Mouse (Mus musculus): ENCODE data around the gene Eef2. TPM values are rescaled to one million over a fixed set of nuclear protein-coding genes. Genes with fewer than 3 reads are reported as not detected.

Gene Eef2
- 984 TPM for polyA plus RNA-seq (2017; shearing (Covaris generic))

DNA sequence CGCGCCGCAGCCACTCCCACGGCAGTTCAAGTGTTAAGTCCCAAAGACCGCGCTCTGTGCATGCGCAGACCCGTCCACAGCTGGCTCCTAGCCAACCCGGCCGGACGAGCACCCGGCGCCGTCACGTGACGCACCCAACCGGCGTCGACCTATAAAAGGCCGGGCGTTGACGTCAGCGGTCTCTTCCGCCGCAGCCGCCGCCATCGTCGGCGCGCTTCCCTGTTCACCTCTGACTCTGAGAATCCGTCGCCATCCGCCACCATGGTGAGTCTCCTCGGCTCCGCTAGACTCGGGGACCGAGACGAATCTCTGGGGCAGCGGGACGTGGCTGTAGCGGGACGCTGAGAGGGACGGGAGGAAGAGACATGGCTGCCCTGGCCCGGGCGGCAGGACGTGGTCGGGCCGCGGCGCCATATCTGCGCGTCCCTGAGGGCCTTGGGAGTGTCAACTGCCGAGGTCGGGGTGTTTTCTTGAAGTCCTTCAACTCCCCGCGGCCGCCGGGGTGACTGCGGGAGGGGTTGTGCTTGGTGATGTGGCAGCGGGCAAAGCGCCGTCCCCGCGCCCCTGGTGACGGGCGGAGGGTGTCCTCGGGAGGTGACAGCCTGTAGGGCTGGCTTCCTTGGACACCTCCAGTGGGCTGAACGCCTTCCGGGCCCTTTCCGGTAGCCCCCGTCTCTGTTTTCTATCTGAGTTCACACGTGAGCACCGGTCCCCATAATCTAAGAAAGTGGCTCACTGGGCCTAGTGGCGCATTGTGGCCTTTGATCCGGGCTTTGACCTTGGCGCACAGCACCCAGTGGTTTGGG, at the start of gene Eef2:
TSS of gene Eef2 (plus strand) at position 166 of the 806 bp plus-strand sequence.

DNA sequence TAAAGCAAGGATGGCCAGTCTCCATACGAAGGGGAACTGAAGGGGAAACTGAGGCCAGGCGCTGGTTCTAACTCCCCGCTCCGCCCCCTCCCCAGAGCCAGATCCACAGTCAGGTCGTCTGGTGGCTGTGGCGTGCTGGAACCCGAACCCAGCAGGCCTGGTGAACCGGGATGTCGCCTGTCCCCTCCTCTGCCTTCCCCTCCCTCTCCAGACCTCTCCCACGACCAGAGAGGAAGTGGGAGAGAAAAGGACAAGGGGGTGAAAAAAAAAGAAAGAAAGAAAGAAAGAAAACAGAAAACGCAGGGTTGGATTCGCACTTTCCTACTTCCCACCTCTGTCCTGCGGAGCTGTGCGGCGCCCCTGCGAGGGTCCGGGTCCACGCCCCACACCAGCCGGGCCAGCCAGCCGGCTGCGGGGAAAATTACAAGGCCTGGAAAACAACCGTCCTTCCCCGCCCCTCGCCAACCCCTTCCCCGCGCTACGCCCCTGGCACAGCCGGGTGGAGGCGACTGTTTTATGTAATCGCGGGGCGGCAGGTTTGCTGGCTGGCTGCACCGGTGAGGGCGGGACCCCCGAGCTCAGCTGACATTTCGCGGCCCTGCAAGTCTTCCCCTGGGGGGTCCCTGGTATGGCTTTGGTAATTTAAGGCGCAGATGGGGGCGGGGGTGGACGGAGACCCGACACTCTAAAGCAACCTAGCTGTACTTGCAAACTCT, 41.3 kb upstream of the Eef2 start, which contains the start of gene Zbtb7a:
TSS of gene Zbtb7a (plus strand) at position 255 of the 716 bp plus-strand sequence.

DNA sequence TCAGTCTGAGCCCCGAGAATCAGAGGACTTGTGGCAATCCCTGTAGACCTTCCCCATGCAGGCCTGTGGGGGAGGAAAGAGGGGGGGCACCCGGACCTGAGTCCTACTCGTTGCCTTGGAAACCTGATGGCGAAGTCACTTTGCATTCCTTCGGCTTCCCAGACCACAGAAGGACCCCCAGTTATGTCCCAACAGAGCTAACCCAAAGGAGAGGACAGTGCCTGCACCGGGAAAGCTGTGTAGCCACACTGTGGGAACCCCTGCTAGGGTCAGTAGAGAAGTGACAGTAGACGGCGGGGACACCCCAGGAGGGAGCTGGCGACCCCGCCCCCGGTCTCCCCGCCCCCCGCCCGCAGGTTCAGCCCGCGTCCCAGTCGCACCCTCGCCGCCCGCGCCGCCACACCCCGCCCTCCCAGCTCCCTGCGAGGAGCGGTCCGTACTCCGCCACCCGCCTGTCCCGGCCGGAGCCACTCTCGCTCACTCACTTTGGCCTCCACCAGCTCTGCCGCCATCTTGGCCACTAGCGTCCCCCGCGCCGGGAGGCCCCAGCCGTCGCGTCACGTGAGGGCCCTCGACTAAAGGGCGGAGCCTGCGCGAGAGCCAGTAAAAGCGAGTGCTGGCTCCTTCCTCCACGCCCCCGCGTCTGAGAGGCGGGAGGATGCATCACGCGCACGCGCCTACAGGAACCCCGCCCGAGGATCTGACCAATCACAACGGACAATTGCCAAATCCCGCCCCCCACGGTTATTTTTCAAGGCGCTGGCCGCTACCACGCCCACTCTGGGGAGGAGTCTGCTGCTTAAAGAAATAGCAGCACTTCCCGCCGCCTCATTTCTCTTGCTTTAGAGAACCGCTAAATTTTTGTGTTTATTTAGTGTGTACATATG, 9.0 kb upstream of the Eef2 start, which contains the start of gene Pias4:
TSS of gene Pias4 (minus strand) at position 724 of the 887 bp plus-strand sequence.

DNA sequence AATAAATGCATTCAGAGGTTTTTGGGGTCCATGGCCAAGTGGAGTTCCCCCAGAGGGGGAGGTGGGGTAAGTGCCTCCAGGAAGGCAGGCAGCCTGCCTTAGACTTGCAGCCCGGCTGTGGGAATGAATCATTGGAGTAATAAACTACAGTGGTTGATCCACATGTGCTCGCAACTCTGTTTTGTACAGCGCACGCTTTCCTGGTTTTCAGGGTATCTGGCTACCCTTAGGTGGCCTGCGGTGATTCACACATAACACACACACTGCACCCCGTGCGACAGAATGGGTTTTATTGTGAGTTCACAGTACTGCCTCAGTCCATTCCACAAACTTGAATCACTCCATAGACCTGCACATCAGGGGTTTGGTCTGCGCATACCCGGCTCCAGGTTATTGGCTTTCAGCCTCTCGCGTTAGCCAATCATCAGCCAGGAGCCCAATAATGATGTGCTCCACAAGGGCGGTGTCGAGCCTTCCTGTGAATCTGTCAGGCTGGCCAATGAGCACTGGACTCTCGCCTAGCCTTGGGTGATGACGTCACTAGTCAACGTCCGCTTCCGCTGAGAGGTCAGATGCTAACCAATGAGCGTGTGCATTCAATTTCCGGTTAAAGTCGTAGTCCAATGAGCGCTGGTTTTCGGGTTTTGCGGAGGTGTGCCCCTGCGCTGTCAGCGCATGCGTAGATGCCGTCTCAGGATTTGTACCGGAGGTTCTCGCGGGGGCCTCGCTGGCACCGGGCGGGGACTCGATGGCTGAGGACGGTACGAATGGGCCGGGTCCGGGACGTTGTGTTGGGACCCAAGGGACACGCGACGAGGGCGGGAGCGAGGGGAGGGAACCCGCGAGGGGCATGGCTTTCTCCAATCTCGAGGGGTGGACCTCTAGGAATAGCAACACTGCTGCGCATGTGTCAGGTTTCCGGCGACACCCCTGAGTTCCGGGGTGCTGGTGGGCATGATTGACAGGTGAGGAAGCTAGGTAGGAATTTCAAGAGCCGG, 6.2 kb downstream of the Eef2 start, which contains the start of gene Dapk3:
TSS of gene Dapk3 (plus strand) at position 670 of the 998 bp plus-strand sequence.

DNA sequence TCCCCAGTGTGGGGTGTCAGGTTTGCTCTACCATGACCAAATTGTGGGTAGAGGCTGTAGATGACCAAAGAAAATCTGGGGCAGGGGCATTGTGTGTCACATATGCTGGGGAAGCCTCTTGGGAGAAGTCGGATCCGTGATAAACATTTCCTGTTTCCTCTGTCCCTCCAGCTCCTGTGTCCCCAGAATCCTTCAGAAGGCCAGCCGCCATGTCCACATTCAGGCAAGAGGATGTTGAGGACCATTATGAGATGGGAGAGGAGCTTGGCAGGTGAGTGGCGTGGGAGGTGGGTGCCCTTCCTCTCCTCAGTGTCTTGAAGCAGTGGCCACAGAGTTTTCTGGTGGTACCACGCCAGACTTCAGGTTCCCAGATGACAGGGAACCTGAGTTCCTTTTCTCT, 7.4 kb downstream of the Eef2 start, which contains the start of gene 4930442H23Rik:
TSS of gene 4930442H23Rik (minus strand) at position 45 of the 400 bp plus-strand sequence.

DNA sequence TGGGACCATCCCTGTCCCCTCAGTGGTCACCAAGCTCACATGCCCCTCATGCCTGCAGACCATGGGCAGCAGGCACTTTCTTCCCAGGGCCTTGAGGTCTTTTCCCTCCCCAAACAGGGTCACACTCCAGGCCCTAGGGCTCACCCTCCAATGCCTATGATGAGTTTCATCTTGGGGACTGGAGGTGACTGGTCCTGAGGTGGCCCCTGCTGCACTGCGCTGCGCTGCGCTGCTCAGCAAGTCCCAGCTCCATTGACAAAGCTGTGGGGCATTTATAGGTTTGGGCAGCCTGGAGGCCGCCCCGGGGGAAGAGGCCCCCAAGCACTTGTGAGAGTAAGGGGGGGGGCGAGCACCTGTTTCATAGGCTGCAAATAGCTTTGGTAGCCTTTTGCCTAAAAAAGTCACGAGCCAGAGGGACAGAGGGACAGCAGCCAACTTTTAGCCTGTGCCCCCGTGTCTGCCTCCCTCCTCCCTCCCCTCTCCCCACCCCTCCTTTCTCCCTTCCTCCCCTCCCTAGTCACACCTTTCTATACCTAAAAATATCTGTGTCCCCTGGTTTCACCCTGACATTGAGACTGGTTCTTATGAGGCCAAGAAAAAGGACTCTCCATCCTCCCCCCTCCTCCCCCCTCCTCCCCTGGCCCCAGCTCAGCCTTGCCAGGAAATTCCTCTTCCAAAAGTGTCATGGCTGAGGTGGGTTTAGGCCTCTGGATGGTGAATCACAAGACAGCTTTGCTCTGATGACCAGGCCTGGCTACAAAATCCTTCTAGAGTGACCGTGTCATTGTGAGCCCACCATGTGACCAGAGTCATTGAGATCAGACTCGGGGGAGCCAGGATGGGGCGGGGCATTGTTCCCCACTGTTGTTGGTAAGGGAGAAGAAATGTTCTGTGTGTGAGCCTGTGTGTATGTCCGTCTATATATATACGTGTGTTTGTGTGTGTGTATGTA, 25.7 kb downstream of the Eef2 start, which contains the start of gene Nmrk2:
TSS of gene Nmrk2 (minus strand) at position 245 of the 952 bp plus-strand sequence.

DNA sequence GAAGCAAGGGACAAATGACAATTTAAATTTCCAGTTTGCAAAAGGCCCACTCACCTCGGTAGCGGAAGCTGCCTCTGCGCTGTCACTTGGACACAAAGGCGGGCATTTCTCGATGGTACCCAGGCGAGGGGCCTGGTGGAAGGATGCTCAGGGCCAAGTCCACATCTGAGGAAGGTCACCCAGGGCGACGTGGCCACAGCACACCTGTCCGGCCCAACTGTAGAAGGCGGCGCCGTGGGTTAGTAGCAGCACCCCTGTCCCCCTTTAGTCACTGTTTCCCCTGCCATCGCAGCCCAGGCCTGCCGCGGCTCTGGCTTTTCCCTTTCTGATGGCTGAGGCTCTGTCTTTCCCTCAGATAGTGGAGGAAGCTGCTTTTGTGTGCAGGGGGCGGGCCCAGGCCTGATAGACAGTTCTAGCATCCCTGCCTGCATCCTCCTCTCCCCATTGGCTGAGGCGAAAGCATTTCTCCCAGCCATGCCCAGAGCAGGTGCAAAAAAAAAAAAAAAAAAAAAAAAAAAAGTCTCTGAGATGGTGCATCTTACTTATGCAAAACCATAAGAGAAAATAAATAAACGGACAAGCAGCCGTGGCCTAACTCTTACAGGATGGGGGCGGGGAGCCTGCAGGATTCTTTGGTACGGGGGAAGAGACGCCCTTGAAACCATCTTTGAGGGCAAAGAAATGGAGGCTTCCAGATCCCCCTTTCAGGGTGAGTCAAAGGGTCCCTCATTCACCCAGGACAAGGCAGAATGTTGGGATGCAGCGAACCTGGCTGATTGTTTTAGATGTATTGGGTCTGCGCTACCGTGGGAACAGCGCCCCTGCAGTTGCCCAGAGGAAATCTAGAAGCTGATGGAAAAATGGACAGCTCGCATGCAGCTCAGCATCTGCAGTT, 54.3 kb downstream of the Eef2 start, which contains the start of gene Atcay:
TSS of gene Atcay (minus strand) at position 396 of the 895 bp plus-strand sequence.

Other genes with a start within 250 kb of the Eef2 start
- gene Gadd45b, start 246.6 kb upstream of the Eef2 start, polyA plus RNA-seq (2017; shearing (Covaris generic)), result 80.1 TPM
- gene Gng7, start 161.7 kb upstream of the Eef2 start, polyA plus RNA-seq (2017; shearing (Covaris generic)), result 0.14 TPM
- not detected for gene Diras1, start 151.0 kb upstream of the Eef2 start, polyA plus RNA-seq (2017; shearing (Covaris generic))
- 11.8 TPM for gene Slc39a3, start 139.2 kb upstream of the Eef2 start, polyA plus RNA-seq (2017; shearing (Covaris generic))
- 113 TPM for gene Sgta, start 116.5 kb upstream of the Eef2 start, polyA plus RNA-seq (2017; shearing (Covaris generic))
- gene Thop1, start 106.6 kb upstream of the Eef2 start, polyA plus RNA-seq (2017; shearing (Covaris generic)), result 8.0 TPM
- gene Creb3l3, start 77.8 kb upstream of the Eef2 start, polyA plus RNA-seq (2017; shearing (Covaris generic)), result 0.25 TPM
- gene Map2k2, start 70.7 kb upstream of the Eef2 start, polyA plus RNA-seq (2017; shearing (Covaris generic)), result 31.9 TPM
- 18.9 TPM for gene Zbtb7a, start 41.4 kb upstream of the Eef2 start, polyA plus RNA-seq (2017; shearing (Covaris generic))
- gene Pias4, start 8.7 kb upstream of the Eef2 start, polyA plus RNA-seq (2017; shearing (Covaris generic)), result 32.1 TPM
- 12.1 TPM for gene Dapk3, start 6.4 kb downstream of the Eef2 start, polyA plus RNA-seq (2017; shearing (Covaris generic))
- not detected for gene 4930442H23Rik, start 7.2 kb downstream of the Eef2 start, polyA plus RNA-seq (2017; shearing (Covaris generic))
- gene Nmrk2, start 25.4 kb downstream of the Eef2 start, polyA plus RNA-seq (2017; shearing (Covaris generic)), result 0.37 TPM
- 9.0 TPM for gene Atcay, start 54.2 kb downstream of the Eef2 start, polyA plus RNA-seq (2017; shearing (Covaris generic))
- gene Zfr2, start 56.5 kb downstream of the Eef2 start, polyA plus RNA-seq (2017; shearing (Covaris generic)), result 3.7 TPM
- 134 TPM for gene Matk, start 76.3 kb downstream of the Eef2 start, polyA plus RNA-seq (2017; shearing (Covaris generic))
- gene Mrpl54, start 90.3 kb downstream of the Eef2 start, polyA plus RNA-seq (2017; shearing (Covaris generic)), result 139 TPM
- 38.6 TPM for gene Apba3, start 90.3 kb downstream of the Eef2 start, polyA plus RNA-seq (2017; shearing (Covaris generic))
- 8.3 TPM for gene Tjp3, start 115.0 kb downstream of the Eef2 start, polyA plus RNA-seq (2017; shearing (Covaris generic))
- gene Pip5k1c, start 116.3 kb downstream of the Eef2 start, polyA plus RNA-seq (2017; shearing (Covaris generic)), result 32.1 TPM
- gene Cactin, start 144.5 kb downstream of the Eef2 start, polyA plus RNA-seq (2017; shearing (Covaris generic)), result 16.6 TPM
- gene Tbxa2r, start 152.1 kb downstream of the Eef2 start, polyA plus RNA-seq (2017; shearing (Covaris generic)), result 41.7 TPM
- not detected for gene Gipc3, start 166.6 kb downstream of the Eef2 start, polyA plus RNA-seq (2017; shearing (Covaris generic))
- 28.8 TPM for gene Hmg20b, start 173.8 kb downstream of the Eef2 start, polyA plus RNA-seq (2017; shearing (Covaris generic))
- 1.5 TPM for gene Mfsd12, start 180.9 kb downstream of the Eef2 start, polyA plus RNA-seq (2017; shearing (Covaris generic))
- gene 4930404N11Rik, start 189.2 kb downstream of the Eef2 start, polyA plus RNA-seq (2017; shearing (Covaris generic)), result 0.82 TPM
- 16.3 TPM for gene Fzr1, start 201.9 kb downstream of the Eef2 start, polyA plus RNA-seq (2017; shearing (Covaris generic))
- 32.9 TPM for gene Dohh, start 207.8 kb downstream of the Eef2 start, polyA plus RNA-seq (2017; shearing (Covaris generic))
- gene Gm48551, start 207.8 kb downstream of the Eef2 start, polyA plus RNA-seq (2017; shearing (Covaris generic)), result 3.4 TPM
- 0.91 TPM for gene Gm48552, start 212.4 kb downstream of the Eef2 start, polyA plus RNA-seq (2017; shearing (Covaris generic))
- gene Smim24, start 216.4 kb downstream of the Eef2 start, polyA plus RNA-seq (2017; shearing (Covaris generic)), result 8.7 TPM

All from CD4-positive, CD25-positive, alpha-beta regulatory T cell, adult 9 weeks (primary cell).